Mouse (Mus musculus) layer of hippocampus, postnatal 36 days (tissue): ENCODE results near the gene Mboat2. TPM values are rescaled to one million over a fixed set of nuclear protein-coding genes. Genes with fewer than 3 reads are reported as not detected.

Experiments
- DNase-seq, 2 experiments: peaks; one replicate each; pipeline ENCODE4 v3.0.0; 2022
- total RNA-seq, 2 experiments: library from RNA; stranded (reverse); gene quantifications; 2 replicates each; pipeline ENCODE4 v1.2.3; 2021

Mboat2 gene
- total RNA-seq, 2 experiments from 2014 or later, result 84.1 to 84.8 TPM

DNA sequence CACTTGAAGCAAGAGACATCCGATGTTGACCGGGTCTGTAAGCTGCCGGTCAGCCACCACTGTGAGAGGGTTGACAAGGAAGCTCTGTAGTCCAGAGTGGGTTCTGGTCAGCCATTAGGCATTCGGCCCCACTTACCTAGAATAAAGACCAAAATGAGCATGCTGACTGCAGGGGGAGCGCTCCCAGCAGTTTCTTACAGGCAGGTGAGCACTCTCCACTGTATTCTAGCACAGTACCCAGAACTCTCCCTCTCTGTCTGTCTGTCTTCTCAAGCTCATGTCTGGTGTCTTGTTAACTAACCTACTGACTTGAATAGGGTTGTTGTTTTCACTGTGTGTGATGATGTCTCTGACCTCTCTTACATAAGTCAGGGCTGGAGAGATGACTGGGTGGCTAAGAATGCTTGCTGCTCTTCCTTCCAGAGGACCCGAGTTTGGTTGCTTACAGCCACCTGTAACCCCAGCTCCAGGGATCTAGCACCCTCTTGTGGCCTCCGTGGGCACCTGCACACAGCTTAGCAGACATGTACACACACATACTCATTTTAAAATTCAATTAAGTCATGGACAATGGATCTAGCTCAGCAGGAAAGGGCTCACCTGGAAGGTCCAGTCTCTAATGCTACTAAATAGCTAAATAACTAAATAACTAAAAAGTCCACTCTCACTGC is 119.8 kb downstream of the Mboat2 start:
- no peak for DNase-seq

DNA sequence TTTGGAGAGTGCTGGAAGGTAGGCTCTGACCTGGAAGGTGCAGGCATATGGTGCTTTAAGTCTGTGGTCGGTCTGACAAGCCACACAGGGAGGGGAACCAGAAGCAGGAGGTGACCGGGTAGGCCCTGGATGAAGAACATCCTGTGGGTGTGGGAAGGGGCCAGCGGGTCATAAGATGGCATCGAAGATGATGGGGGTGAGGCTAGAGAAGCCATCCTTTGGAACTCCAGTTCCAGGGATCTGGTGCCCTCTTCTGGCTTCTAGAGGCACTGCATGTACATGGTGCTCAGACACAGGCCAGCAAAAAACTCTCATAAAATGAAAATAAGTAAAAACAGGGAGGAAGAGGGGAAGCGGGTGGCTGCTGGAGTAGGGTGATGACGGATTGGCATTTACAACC is 121.5 kb downstream of the Mboat2 start:
- peak; percentile 34 to 47 for DNase-seq

DNA sequence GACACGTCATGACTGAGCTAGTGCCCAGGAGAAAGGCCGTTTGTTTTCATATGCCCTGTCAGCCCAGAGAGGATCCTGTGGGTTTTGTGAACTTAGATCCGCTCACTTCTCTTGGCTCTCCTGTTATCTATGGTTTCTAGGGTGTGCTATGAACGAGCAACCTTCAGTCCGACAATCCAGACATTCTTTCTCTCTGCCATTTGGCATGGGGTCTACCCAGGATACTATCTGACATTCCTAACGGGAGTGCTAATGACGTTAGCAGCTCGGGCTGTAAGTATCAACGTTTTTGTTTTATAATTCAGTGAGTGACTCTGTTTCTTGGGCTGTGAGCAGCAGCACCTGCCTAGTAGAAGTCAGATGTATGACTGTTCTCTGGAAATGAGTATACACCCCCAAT is 124.5 kb downstream of the Mboat2 start:
- DNase-seq, result no peak

DNA sequence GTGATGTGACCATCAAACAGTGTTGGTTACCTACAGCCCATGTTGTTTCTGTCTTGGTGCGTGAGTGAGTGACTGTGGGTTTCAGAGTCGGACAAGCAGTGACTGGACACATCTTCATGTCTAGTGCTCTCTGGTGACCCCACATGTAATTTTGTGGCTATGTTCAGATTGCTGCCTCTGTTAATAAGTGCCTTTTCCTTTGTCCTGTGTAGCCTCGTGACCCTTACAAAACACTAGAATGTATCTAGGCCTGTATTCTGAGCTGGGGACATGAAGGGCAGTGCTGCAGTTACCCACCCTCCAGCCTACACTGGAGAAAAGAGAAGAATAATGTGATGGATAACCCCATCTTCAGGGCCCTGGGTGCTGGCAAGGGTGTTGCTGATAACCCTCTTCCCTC is 127.8 kb downstream of the Mboat2 start:
- no peak for DNase-seq

DNA sequence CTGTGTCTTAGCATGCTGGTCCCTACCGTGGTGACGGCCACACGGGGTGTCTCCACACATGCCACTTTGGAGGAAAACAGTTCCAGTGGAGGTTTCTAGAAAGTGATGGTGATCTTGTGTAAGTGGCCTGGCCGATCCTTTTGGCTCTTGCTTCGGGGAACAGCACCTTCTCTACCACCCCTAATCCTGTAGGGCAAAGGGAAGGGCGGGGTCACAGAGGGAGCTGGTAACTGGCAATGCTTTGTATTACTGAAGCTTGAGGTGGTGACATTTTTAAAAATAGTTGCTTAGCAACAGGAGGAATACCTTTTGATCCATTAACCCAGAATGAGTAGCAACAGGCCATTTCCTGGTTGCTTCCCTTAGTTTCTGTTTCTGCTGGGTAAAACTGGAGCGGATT is 131.1 kb downstream of the Mboat2 start:
- DNase-seq, result no peak

DNA sequence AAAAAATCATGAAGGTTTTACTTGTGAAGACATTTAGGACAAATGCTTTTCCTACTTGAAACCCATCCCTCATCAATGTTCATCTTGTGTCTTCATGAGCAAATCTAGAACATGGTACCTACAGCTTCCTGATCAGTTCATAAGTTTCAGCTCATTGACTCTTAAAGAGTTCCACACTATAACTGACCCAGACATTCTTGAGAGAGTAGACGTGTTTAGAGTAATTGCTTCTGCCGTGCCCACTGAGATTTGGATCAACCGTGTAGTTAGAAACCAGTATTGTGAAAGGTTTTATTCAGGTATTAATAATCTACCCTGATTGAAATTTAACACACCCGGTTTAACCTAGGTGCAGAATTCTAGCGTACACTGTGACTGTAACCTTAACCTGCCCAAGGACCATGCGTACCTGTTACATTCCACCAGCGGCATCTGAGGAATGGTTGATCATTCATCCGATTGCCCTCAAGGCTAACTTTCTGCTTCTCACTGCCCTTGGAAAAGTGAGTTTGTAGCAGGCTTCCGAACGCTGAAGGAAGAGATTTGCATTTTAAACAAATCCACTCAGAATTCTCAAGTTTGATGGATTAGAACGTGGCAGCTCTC is 131.8 kb downstream of the Mboat2 start:
- no peak for DNase-seq

DNA sequence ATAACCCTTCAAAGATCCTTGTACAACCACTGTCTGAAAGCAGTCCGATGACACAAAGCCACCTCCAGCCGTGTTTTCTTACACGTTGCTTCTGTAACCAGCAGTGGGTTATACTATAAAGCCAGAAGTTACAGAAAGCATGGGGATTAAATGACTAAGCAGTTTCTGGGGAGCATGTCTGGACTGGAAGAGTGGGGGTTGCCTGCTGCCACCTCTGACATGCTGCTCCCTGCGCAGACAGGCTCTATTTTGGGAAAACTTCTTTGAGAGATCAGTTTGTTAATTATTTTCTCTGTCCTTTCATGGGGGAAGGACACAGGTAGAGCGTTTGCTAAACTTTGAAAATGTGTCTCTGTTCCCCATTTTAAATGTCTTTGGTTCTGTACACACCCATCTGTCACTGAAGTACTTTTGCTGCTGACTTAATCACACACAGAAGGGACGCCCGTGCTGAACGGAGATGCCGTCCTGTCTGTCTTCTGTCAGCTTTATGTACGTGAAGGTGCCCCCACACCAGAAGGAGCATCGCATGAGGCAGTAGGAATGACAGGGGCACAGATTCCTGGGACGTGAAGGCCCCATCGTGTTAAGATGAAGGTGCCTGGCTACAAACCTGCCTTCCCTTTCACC is 132.8 kb downstream of the Mboat2 start:
- peak; percentile 33 to 38 for DNase-seq

DNA sequence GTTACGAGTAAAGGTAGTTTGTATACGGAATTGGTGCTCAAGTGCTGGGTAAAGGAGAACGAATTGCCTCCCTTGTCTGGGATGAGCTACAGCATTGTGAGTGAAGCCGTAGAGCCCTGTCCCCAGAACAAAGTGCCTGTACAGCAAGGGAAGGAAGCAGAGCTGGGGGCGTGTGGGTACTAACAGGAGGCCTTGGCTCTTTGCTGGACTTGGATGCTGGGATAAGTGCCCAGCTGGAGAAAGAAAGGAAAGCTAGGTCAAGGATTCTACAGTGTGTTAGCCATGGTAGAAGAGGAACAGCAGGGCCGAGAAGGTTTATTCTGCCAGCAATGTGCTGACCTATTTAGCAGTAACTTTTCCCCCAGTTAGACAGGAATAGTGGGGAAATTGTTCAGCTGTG is 134.7 kb downstream of the Mboat2 start:
- DNase-seq, result peak; percentile 18 to 32

DNA sequence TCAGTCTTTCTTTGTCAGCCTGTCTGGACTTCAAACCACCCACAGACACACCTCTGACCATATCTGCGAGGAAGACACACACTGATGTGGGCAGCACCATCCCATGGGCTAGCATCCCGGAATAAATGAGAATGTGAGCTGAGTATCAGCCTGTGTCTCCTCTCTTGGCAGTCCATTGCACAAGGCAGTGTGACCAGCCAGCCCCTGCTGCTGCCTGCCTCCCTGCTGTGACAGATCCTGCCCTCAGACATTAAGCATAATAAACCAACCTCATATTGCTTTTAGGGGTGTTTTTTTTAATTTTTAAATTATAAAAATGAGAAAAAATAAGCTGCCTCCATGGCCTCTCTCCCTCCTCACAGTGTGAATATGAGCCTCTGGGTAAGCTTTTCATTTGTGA is 135.4 kb downstream of the Mboat2 start:
- no peak for DNase-seq

DNA sequence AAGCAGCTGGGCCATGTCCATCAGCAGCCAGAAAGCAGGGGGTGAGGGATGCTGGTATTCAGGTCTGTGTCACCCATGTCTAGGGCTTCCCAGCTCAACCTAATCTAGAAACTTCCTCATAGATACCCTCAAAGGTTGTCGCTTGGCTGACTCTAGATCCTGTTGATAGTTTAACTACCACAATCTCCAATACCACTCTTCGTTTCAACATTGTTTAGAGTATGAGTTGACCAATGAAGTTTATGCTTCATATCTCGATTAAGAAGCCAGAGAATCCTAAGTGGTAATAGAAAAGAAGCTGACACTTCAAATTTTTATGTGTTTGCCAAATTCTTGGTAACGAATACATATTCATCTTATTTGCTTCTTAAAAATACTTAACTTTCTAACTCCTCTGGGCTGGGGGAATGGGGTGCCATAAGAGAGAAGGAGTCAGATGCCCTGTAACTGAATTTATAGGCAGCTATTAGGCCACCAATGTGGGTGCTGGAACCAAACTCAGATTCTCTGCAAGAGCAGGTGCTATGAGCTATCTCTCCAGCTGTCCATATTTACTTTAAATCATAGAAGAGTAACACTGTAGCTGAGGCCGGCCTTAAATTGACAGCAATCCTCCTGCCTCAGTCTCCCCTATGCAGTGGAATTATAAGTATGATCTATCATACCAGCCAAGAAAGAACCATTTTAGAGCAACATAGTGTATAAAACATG is 141.0 kb downstream of the Mboat2 start:
- DNase-seq, result no peak

DNA sequence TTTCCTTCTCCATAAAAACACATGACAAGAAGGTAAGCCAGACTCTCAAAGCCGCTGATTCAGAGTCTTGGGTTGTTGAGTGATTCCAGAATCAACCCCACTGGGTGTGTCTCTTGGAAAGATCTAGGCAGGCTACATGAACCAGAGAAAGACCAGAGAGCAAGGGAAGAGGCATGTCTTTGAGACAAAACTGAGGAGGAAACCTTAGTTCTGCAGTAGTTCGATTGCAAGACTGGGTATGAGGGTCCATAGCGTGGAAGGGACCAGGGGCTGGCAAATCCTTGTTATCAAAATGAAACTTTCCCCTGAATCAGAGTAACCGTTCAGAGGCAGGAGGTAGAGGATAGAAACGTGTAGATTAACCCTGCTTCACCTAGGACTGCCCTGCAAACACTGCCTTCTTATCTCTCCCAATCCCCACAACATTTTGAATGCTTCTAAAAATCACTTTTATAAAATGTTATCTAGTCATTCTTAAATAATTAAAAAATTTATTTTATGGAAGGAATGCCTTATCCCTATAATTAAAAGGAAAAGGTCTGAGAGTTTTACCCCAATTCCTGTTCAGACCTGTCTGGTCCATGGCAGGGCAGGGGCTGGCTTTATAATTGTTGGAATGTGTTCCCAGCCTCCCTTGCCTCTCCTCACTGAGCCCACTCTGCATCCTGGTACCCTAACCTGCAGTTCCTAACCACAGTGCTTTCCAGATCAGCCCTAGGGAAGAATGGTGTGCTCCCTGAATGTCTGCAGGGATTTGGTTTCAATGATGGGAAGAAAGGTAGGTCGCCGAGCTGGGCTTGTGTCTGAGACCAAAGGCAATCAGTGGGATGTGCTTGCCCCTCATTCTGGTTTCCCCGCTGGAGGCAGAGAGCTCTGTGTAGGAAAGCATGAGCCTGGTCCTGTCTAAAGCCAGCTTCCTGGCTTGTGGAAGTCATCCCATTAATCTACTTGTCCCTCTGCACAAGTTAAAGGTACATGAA is 142.0 kb downstream of the Mboat2 start:
- no peak for DNase-seq

DNA sequence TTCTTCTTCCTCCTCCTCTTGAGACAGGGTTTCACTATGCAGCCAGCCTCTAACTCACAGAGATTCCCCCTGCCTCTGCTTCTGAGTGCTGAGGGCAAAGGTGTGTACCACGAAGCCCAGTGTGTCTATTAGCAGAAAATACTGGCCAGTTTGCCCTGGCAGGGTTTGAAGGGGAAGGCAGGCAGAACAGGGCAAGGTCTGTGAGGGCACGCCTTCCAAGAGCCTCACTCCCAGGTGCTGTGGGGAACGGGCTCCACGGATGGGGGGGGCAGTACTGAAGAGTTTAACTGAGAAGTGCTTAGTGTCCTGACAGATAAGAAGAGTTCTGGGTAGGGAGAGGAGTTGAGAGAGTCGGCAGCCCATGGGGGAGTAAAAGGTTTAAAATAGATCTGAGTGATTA is 142.9 kb downstream of the Mboat2 start:
- DNase-seq, result no peak

DNA sequence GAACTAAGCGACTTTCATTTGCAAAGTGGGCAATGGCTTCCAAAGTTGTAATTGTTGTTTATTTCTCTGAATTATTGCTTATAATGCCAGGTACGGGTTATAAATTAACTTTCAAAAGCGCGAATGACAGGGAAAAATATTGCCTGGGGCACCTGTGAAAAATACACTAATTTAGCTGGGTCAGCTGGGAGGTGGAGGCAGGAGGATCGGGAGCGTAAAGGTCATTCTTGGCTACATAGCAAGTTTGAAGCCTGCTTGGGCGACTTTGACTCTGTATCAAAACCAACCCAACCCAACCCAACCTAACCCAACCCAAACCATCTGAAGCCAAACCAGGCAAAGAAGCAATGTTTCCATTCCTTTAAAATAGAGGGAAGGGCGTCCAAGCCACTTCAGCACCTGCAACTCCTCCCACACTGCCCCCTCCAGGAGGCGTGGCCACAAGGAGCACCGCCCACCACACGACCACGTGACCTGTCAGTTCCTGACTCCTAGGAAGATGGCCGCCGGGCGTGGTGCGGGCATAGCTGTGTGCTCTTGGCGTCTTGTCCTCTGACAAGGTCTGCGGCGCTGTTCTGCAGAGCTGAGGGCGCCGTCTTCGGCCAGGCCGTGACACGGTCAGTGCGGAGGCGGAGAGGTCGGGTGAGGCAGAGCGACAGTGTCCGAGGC is 143.9 kb downstream of the Mboat2 start, which contains the start of gene Kidins220:
Kidins220 (plus strand) TSS at position 480 of the 669 bp plus-strand sequence.
- peak; percentile 90 to 93 for DNase-seq

DNA sequence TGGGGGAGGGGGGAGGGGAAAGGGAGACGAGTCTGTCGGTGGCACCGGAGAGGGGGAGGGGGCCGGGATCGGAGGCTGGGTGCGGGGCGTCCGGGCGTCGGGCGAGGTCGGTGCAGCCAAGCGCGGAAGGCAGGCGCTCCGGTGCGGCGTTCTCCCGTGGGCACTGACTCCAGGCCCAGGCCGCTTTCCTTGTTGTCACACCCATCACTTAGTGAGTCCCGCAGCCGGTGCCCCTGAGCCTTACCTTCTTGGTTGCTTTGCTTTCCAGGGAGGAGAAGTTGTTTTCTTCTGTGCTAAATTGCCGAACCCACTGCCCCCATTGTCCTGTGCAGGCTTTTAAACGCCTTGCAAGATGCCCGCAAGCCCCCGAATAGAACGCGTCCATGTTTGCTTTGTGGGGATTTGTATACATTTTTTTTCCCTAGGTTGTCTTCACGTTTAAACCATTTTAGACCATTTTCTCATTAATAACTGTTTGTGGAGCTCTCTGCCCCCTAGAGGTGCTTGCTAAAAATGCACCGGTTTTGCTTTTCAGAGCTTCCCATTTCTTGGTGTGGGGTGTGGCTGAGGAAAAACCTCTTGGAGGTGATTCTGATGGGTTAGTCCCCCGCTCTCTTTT is 144.5 kb downstream of the Mboat2 start:
- DNase-seq, result peak; percentile 57 to 68

DNA sequence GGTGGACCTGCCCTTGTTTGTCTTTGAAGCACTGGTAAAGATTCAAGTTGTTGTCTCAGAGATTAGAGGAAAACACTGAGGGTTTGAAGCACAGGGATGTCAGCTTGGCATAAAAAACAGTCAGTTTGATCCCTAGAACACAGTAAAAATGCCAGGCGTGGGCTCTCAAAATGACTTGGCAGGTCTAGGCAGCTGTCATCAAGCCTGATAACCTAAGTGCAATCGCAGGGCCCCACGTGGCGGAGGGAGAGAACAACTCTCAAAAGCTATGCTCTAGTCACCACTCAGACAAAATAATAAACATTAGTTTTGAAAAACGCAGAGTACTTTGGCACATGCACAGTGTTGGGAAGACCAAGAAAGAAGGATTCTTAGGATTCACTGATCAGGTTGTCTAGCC is 154.5 kb downstream of the Mboat2 start:
- DNase-seq, result no peak

DNA sequence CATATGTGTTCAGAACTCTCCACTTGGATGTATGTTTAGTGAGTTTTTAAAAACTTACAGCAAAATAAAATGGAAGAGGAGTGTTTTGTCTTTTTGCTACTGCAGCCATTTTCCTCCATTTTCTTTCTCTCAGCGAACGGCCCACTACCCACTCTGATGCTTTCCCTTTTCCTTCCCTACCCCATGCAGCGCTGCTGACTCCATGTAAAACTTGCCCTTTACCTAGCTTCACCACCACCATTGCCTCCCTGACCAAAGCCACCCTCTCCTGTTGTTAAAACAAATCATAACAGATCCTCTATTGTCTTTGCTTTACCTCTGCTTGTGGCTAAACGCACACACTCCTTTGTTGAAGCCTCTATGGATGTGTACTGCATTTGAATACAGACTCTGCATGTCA is 164.7 kb downstream of the Mboat2 start:
- no peak for DNase-seq

DNA sequence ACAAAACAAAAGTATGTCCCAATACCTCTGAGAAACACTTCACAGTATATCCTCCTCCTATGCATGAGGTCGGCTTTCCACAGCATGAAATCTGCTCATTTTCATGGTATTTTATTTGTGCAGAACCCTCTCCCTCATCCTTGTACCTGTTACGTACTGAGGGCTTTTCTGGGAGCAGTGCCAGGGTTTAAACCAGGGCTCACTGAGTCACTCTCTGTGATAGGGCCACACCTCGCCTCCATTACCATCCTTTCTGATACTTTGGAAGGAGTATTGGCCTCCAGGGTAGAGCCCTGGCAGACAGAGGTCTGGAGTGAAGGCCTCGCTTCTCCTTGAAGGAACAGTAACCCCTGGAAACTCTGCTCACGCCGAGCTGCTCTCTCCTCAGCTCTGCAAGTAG is 174.7 kb downstream of the Mboat2 start:
- no peak for DNase-seq

DNA sequence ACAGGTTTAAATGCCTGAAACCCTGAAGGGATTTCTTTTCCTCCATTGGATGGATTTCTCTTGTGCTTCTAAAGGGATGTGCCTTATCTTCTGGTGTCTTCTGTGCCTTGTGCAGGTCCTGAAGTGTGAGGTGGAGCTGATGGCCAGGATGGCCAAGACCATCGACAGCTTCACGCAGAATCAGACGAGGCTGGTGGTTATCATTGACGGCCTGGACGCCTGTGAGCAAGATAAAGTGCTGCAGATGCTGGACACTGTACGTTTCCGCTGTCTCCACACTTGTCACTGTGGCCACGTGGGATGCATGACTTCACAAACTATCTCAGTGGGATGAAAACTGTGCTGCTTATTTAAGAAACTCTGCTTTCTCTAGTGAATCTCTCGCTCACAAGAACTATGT is 179.3 kb downstream of the Mboat2 start:
- DNase-seq, result no peak

DNA sequence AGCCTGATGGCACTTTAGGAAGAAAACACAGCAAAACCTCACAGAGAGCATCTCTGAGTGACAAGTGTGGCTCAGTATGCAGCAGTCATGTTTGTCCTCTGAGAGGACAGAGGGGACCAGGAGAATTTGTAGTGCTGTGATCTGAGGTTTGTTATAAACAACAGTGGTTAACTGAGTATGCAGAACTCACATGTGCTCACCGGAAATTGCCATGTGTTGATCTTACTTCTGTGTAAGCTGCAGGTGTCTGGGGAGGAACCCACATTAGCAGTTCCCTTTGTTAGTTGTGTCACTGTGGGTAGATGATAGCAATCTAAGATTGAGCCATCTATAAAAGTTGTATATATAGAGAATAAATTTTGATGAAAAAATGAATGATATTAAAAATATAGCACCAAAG is 179.7 kb downstream of the Mboat2 start:
- DNase-seq, result no peak

DNA sequence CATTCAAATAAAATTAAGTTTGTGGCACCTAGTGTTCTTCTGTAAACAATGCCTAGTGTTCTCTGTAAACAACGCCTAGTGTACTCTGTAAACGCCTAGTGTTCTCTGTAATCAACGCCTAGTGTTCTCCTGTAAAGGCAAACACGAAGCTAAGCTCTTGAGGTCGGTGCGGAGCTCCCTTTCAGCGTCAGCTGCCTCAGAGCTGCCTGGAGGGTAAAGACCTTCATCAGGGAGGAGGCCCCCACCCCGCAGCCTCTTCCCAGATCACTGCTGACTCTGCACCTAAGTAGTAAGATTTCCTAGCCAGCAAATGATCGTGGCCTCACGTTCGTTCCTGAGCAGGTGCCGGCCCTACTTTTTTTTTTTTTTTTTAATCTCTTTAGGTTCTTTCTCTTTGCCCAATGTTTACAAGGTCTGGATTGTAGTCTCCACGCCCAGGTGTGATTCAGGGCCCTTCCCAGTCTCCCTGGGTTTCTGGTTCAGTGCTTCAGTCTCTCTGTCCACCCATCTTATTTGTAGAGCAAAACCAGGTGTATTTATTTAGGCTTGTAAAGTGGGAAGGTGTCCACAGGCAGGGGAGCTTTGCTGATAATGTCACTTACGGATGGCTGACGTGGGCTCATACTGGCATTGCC is 181.2 kb downstream of the Mboat2 start:
- no peak for DNase-seq
